Mouse (Mus musculus) E14TG2a.4 (cell line): ENCODE results near the gene Zcchc17.

ENCODE experiments used
- CTCF ChIP-seq: conservative IDR thresholded peaks from 2 replicates; pipeline ENCODE4 v1.5.1; 2014; ENCODE audit warnings: low read length
- NANOG ChIP-seq: IDR thresholded peaks from 2 replicates; pipeline ENCODE4 v1.6.1; 2014; ENCODE audit warnings: borderline replicate concordance, low read length, mixed read lengths

DNA sequence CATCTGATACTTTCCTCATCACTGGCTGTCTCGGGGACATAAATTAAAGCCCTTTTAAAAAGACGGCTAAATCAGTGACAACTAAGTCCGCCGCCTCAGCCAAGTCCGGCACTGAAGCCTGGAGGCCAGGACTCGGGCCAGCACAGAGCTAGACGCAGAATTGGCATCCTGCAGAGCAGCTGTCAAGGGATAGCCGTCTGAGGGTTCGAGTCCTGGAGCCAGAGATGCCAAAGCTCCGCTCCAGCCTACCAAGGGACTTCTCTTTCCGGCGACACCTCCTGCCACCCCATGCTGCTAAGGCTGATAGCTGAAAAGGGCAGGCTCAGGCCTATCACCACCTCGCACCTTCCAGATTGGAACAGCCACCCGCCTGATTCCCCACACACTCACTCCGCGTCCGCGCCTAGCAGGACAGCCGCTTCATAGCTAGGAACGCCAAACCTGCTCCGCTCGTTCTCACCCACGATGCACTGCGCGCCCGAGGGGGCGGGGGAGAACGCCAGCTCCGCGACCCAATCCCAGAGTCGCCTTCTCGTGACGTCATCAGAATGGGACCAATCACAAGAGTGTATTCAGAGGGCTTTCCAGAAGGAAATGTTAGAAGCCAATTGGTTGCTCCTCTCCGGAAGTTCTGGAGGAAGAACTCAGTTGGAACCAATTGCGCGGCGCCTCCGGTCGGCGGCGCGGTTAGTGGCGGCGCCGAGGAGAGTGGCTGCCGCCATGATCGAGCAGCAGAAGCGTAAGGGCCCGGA is at the start of gene Zcchc17, which contains the start of gene Snrnp40:
- no peak for TF ChIP-seq CTCF
- TF ChIP-seq NANOG = no peak
